Mouse (Mus musculus): ENCODE results near the gene Nptx1.

DNA sequence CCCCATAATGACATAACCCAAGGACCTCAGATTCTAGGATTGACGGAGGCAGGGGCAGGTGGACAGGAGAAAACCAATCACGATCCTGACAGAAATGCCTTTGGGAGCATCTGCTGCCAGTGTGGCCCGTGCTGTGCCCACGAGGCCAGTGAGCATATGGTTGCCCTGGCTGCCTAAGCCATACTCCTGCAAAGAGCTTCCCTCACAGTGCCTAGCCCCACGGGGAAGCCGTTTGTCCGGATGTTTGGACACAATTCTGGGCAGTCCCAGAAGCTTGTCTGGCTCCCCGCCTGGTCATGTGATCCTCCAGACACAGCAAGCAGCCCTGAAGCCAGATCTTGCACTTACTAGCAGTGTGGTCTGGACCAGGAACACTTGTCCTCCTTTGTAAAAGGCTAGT, 24.8 kb downstream of the Nptx1 start:
- TF ChIP-seq GATA1 (IDR thresholded peaks at IDR 0.05; ENCODE audit: borderline replicate concordance, low read length) (no peak), FLI1 (IDR thresholded peaks at IDR 0.05; ENCODE audit: low read length) (no peak)

Data from megakaryocyte, embryonic 14.5 days (primary cell).